Mouse (Mus musculus): Measurements from ENCODE around the gene Tnpo1.

DNA sequence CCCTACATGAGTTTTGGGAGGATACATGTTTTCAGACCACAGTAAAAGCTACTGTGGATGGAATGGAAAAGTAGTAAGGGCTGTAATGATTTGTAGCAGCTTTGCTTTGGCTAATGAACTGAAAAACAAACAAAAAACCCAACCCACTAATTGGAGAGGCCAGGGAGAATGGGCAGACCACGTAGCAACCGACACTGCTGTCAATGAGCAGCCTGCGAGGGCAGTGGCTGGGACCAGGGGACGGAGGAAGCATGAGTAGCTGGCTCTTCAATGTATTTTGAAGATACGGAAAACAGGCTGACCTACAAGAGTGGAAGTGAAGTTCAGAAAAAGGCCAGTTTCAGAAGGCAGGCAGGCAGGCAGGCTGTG is 11.4 kb downstream of the Tnpo1 start:
- TF ChIP-seq CTCF (IDR thresholded peaks at IDR 0.05; ENCODE audit: low read depth, low read length), result no peak
- TF ChIP-seq POLR2A (IDR thresholded peaks at IDR 0.05; ENCODE audit: extremely low read depth, insufficient read depth, low read length), result no peak

All from liver, adult 2 months (tissue).